Mouse (Mus musculus): ENCODE measurements around the gene Zbtb1. TPM values are rescaled to one million over a fixed set of nuclear protein-coding genes. Genes with fewer than 3 reads are reported as not detected.
"Not testable (repeated sequence)": the region's sequence is repeated elsewhere in the genome, so short reads cannot be mapped to it uniquely, and the experiment has no call there.

The Zbtb1 gene
- polyA plus RNA-seq, 1 experiment: 3.5 TPM

- H3K27ac ChIP-seq (ENCODE audit: insufficient read depth, low read length): no peak within 1 kb of the TSS
- H3K4me3 ChIP-seq (ENCODE audit: insufficient read depth, low read length): no peak within 1 kb of the TSS; the same call in 1 of the 2 replicates
- TF ChIP-seq POLR2A (IDR thresholded peaks at IDR 0.05; ENCODE audit: extremely low read depth, insufficient read depth, low read length) (no peak), CTCF (IDR thresholded peaks at IDR 0.05; ENCODE audit: extremely low read depth, insufficient read depth, low read length) (no peak)
- no peaks in the 10 kb centered on the region for H3K4me1 ChIP-seq (ENCODE audit: control insufficient read depth, insufficient read depth, low read length)
Observed at GRCm38 (mm10) chr12:76417433-76417854, 47.4 kb downstream of the Zbtb1 start, which contains the start of gene Ppp1r36. TSS of gene Ppp1r36 (plus strand) at chr12:76417538.

GRCm38 (mm10) chr12:76418346-76418745 lies 48.3 kb downstream of the Zbtb1 start:
- no peak overlapping the region for H3K4me3 ChIP-seq (ENCODE audit: insufficient read depth, low read length)
- TF ChIP-seq CTCF (IDR thresholded peaks at IDR 0.05; ENCODE audit: extremely low read depth, insufficient read depth, low read length) (no peak), POLR2A (IDR thresholded peaks at IDR 0.05; ENCODE audit: extremely low read depth, insufficient read depth, low read length) (no peak)
- no peaks in the 10 kb centered on the region for H3K4me1 ChIP-seq (ENCODE audit: control insufficient read depth, insufficient read depth, low read length)
- no peak overlapping the region for H3K27ac ChIP-seq (ENCODE audit: insufficient read depth, low read length)

DNA sequence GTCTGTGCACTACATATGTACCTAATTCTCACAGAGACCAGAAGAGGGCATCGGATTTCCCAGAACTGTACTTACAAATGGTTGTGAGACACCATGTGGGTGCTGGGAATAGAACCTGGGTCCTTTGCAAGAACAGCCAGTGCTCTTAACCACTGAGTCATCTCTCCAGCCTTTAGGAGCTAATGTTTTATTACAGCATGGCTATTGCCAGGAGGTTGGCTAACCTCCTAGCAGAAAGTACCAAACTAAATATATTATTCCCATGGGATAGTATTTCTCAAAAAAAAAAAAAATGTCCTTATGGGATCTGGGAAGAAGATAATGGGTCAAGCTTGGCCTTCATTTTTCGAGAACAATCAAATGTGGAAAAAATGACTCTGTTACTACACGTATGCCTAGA lies 55.2 kb downstream of the Zbtb1 start:
- Histone ChIP-seq H3K4me3 (ENCODE audit: insufficient read depth, low read length) (no peak overlapping the region), H3K27ac (ENCODE audit: insufficient read depth, low read length) (no peak overlapping the region), H3K4me1 (ENCODE audit: control insufficient read depth, insufficient read depth, low read length) (no peaks in the 10 kb centered on the region)
- no peak for TF ChIP-seq POLR2A (IDR thresholded peaks at IDR 0.05; ENCODE audit: extremely low read depth, insufficient read depth, low read length)
- no peak for TF ChIP-seq CTCF (IDR thresholded peaks at IDR 0.05; ENCODE audit: extremely low read depth, insufficient read depth, low read length)

GRCm38 (mm10) chr12:76427546-76427945 lies 57.5 kb downstream of the Zbtb1 start:
- H3K27ac ChIP-seq (ENCODE audit: insufficient read depth, low read length): no peak overlapping the region
- H3K4me3 ChIP-seq (ENCODE audit: insufficient read depth, low read length): no peak overlapping the region
- TF ChIP-seq CTCF (IDR thresholded peaks at IDR 0.05; ENCODE audit: extremely low read depth, insufficient read depth, low read length): no peak
- no peak for TF ChIP-seq POLR2A (IDR thresholded peaks at IDR 0.05; ENCODE audit: extremely low read depth, insufficient read depth, low read length)
- H3K4me1 ChIP-seq (ENCODE audit: control insufficient read depth, insufficient read depth, low read length): no peaks in the 10 kb centered on the region; the same call in 1 of the 2 replicates

- Histone ChIP-seq H3K4me1 (ENCODE audit: control insufficient read depth, insufficient read depth, low read length) (no peaks in the 10 kb centered on the region; the same call in 1 of the 2 replicates), H3K27ac (ENCODE audit: insufficient read depth, low read length) (peak overlapping the region; percentile 69; the same call in 1 of the 2 replicates), H3K4me3 (ENCODE audit: insufficient read depth, low read length) (no peak overlapping the region)
- no peak for TF ChIP-seq POLR2A (IDR thresholded peaks at IDR 0.05; ENCODE audit: extremely low read depth, insufficient read depth, low read length)
- TF ChIP-seq CTCF (IDR thresholded peaks at IDR 0.05; ENCODE audit: extremely low read depth, insufficient read depth, low read length): no peak
Observed at GRCm38 (mm10) chr12:76430879-76431406, 60.9 kb downstream of the Zbtb1 start.

- no peak for TF ChIP-seq CTCF (IDR thresholded peaks at IDR 0.05; ENCODE audit: extremely low read depth, insufficient read depth, low read length)
- no peak for TF ChIP-seq POLR2A (IDR thresholded peaks at IDR 0.05; ENCODE audit: extremely low read depth, insufficient read depth, low read length)
- no peak overlapping the region for H3K4me3 ChIP-seq (ENCODE audit: insufficient read depth, low read length)
- H3K4me1 ChIP-seq (ENCODE audit: control insufficient read depth, insufficient read depth, low read length): no peaks in the 10 kb centered on the region; the same call in 1 of the 2 replicates
- H3K27ac ChIP-seq (ENCODE audit: insufficient read depth, low read length): no peak overlapping the region
Observed at GRCm38 (mm10) chr12:76431431-76431830, 61.4 kb downstream of the Zbtb1 start.

GRCm38 (mm10) chr12:76434111-76434510 lies 64.0 kb downstream of the Zbtb1 start:
- Histone ChIP-seq H3K4me3 (ENCODE audit: insufficient read depth, low read length) (no peak overlapping the region), H3K4me1 (ENCODE audit: control insufficient read depth, insufficient read depth, low read length) (no peaks in the 10 kb centered on the region; the same call in 1 of the 2 replicates), H3K27ac (ENCODE audit: insufficient read depth, low read length) (no peak overlapping the region)
- TF ChIP-seq POLR2A (IDR thresholded peaks at IDR 0.05; ENCODE audit: extremely low read depth, insufficient read depth, low read length) (no peak), CTCF (IDR thresholded peaks at IDR 0.05; ENCODE audit: extremely low read depth, insufficient read depth, low read length) (no peak)

GRCm38 (mm10) chr12:76435084-76435483 lies 65.0 kb downstream of the Zbtb1 start:
- TF ChIP-seq CTCF (IDR thresholded peaks at IDR 0.05; ENCODE audit: extremely low read depth, insufficient read depth, low read length) (no peak), POLR2A (IDR thresholded peaks at IDR 0.05; ENCODE audit: extremely low read depth, insufficient read depth, low read length) (no peak)
- Histone ChIP-seq H3K4me1 (ENCODE audit: control insufficient read depth, insufficient read depth, low read length) (no peaks in the 10 kb centered on the region; the same call in 1 of the 2 replicates), H3K27ac (ENCODE audit: insufficient read depth, low read length) (no peak overlapping the region), H3K4me3 (ENCODE audit: insufficient read depth, low read length) (no peak overlapping the region)

GRCm38 (mm10) chr12:76435549-76435948 lies 65.5 kb downstream of the Zbtb1 start:
- Histone ChIP-seq H3K4me1 (ENCODE audit: control insufficient read depth, insufficient read depth, low read length) (no peaks in the 10 kb centered on the region; the same call in 1 of the 2 replicates), H3K4me3 (ENCODE audit: insufficient read depth, low read length) (no peak overlapping the region), H3K27ac (ENCODE audit: insufficient read depth, low read length) (no peak overlapping the region)
- TF ChIP-seq POLR2A (IDR thresholded peaks at IDR 0.05; ENCODE audit: extremely low read depth, insufficient read depth, low read length): no peak
- no peak for TF ChIP-seq CTCF (IDR thresholded peaks at IDR 0.05; ENCODE audit: extremely low read depth, insufficient read depth, low read length)

DNA sequence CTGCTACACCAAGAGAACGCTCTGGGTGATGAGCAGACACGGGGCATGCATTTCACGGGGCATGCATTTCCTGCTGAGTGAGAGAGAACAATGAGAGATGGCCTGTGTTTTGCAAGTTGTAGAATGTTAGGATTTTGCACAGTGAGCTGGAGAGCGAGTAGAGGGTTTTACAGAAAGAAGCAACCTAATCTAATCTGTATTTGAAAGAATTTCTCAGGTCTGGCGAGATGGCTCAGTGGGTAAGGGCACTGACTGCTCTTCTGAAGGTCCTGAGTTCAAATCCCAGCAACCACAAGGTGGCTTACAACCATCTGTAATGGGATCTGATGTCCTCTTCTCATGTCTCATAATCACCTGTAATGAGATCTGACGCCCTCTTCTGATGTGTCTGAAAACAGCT lies 73.4 kb downstream of the Zbtb1 start:
- H3K4me3 ChIP-seq (ENCODE audit: insufficient read depth, low read length); H3K4me1 ChIP-seq (ENCODE audit: control insufficient read depth, insufficient read depth, low read length); H3K27ac ChIP-seq (ENCODE audit: insufficient read depth, low read length): not testable (repeated sequence)

Data from cortical plate, adult 2 months (tissue).